Mouse (Mus musculus) neural tube, embryonic 13.5 days (tissue): ENCODE measurements around the gene Sun1. TPM values are rescaled to one million over a fixed set of nuclear protein-coding genes. Genes with fewer than 3 reads are reported as not detected.

Experiments
- ATAC-seq: fragments of 200-750 bp; cut with Nextera tagmentation; 2 replicates; pipeline ENCODE4 v1.8.0; 2017; ENCODE audit warnings: low read depth, mild to moderate bottlenecking, moderate TSS enrichment, moderate library complexity
- H3K27ac ChIP-seq: fragments of 300-500 bp; sonication (generic); replicated peaks from 2 replicates; pipeline ENCODE4 v1.5.1; 2015; ENCODE audit warnings: moderate library complexity, mild to moderate bottlenecking, inconsistent platforms
- H3K27me3 ChIP-seq: fragments of 300-500 bp; sonication (generic); 2 replicates; pipeline ENCODE4 v1.6.1; 2015; ENCODE audit warnings: mild to moderate bottlenecking, inconsistent platforms
- H3K36me3 ChIP-seq: fragments of 300-500 bp; sonication (generic); 2 replicates; pipeline ENCODE4 v1.6.1; 2015; ENCODE audit warnings: mild to moderate bottlenecking, inconsistent platforms
- H3K4me1 ChIP-seq: fragments of 300-500 bp; sonication (generic); replicated peaks from 2 replicates; pipeline ENCODE4 v1.6.1; 2015; ENCODE audit warnings: inconsistent platforms
- H3K4me2 ChIP-seq: fragments of 300-500 bp; sonication (generic); 2 replicates; pipeline ENCODE4 v1.6.1; 2015; ENCODE audit warnings: inconsistent platforms, mild to moderate bottlenecking, moderate library complexity
- H3K4me3 ChIP-seq: fragments of 300-500 bp; sonication (generic); 2 replicates; pipeline ENCODE4 v1.5.1; 2015; ENCODE audit warnings: mild to moderate bottlenecking, inconsistent platforms
- H3K9ac ChIP-seq: fragments of 300-500 bp; sonication (generic); 2 replicates; pipeline ENCODE4 v1.6.1; 2015; ENCODE audit warnings: moderate library complexity, mild to moderate bottlenecking, inconsistent platforms
- H3K9me3 ChIP-seq: fragments of 300-500 bp; sonication (generic); 2 replicates; pipeline ENCODE4 v1.6.1; 2016; ENCODE audit warnings: inconsistent platforms
- WGBS: fragments of 180-500 bp; shearing (Covaris S2); methylation state at CpG from one replicate; pipeline ENCODE4 v1.1.7; 2015; 5-methylcytosine and 5-hydroxymethylcytosine counted together
- polyA plus RNA-seq: library from polyadenylated mRNA; unstranded; fragments of >200 nt; fragmentation: Nextera tagmentation; extraction: Ambion mirVana; gene quantifications from 2 replicates; pipeline ENCODE4 v1.2.1, GENCODE M21; 2015

Sun1 gene
- polyA plus RNA-seq, 1 experiment from 2014 or later = 40.4 TPM

DNA sequence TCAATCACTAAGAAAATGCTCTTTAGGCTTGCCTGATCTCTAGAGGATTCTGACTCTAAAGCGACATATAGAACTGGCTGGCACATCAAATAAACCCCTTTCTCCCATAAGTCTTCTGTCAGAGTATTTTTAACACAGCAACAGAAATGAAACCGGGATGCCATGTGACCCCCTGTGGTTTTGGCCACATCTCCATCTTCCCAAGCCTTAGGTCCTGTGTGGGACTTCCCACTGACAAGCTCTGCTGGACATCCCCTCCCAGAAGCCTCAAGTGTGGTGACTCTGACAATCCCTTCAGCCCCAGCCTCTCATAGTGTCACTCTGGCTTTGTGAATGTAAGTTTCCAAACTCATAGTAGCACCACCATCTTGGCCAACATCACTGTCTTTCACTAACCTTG is 93.7 kb downstream of the Sun1 start:
- no peaks in the 10 kb centered on the region for H3K4me1 ChIP-seq
- no peak overlapping the region for H3K4me2 ChIP-seq
- no peak for ATAC-seq
- H3K4me3 ChIP-seq = no peak overlapping the region
- no peaks in the 10 kb centered on the region for H3K27me3 ChIP-seq
- H3K9ac ChIP-seq = no peak overlapping the region
- no peak overlapping the region for H3K27ac ChIP-seq
- no peaks in the 10 kb centered on the region for H3K9me3 ChIP-seq
- WGBS = 78% methylated on average over 2 of the region's 2 CpGs
- 0 out of 2 replicates have a peak, but pooled peaks cover 4% of the 10 kb centered on the region for H3K36me3 ChIP-seq

DNA sequence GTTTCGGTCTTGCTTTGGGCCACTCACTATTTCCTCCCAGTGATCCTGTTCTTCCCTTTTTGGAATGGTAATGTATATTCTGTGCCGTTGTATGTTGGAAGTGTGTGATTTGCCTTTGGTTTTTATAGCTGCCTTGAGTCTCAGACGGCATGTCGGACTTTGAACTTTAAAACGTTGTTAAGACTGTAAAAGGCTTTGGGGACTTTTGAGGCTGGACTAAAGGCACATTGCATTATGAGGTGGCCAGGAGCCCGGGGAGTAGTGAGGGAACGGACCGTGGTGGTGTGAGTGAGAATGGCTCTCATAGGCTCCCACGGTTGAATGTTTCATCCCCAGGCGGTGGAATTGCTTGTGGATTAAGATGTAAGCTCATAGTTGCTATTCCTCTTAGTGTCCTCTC is 96.7 kb downstream of the Sun1 start:
- WGBS = 90% methylated on average over 10 of the region's 10 CpGs
- Histone ChIP-seq H3K4me3 (no peak overlapping the region), H3K27me3 (no peaks in the 10 kb centered on the region), H3K9me3 (no peaks in the 10 kb centered on the region), H3K4me1 (no peaks in the 10 kb centered on the region), H3K9ac (no peak overlapping the region), H3K36me3 (0 out of 2 replicates have a peak, but pooled peaks cover 4% of the 10 kb centered on the region), H3K27ac (no peak overlapping the region), H3K4me2 (no peak overlapping the region)
- no peak for ATAC-seq

DNA sequence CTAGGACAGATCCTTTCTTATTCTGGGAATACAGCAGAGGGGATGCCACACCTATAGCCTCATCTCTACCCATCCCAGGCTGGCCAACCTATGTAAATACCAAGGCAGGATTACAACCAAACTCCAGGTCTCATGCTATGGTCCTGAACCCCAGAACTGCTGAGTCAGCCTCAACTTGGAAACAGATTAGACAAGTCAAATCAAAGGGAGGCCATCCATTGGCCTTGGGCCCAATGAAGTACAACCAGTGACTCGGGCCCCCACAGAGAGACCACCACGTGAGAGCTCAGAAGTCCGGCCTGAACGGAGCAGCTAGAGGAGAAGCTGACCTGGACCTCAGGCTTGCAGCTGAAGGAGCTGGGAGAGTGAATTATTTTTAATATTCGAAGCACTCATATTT is 97.3 kb downstream of the Sun1 start:
- 77% methylated on average over 5 of the region's 5 CpGs for WGBS
- H3K9me3 ChIP-seq = no peaks in the 10 kb centered on the region
- H3K4me3 ChIP-seq = no peak overlapping the region
- 0 out of 2 replicates have a peak, but pooled peaks cover 4% of the 10 kb centered on the region for H3K36me3 ChIP-seq
- no peak overlapping the region for H3K9ac ChIP-seq
- H3K27ac ChIP-seq = no peak overlapping the region
- no peak for ATAC-seq
- H3K27me3 ChIP-seq = no peaks in the 10 kb centered on the region
- no peak overlapping the region for H3K4me2 ChIP-seq
- H3K4me1 ChIP-seq = no peaks in the 10 kb centered on the region

Other genes with a start within 250 kb of the Sun1 start
- gene Pdgfa, start 203.3 kb upstream of the Sun1 start, polyA plus RNA-seq = 17.6 and 19.5 TPM in 2 replicates
- 183 and 196 TPM in 2 replicates for gene Prkar1b, start 50.6 kb upstream of the Sun1 start, polyA plus RNA-seq
- 4.6 and 4.8 TPM in 2 replicates for gene Dnaaf5, start 50.4 kb upstream of the Sun1 start, polyA plus RNA-seq
- gene Get4, start 51.7 kb downstream of the Sun1 start, polyA plus RNA-seq = 116 and 119 TPM in 2 replicates
- gene Adap1, start 125.0 kb downstream of the Sun1 start, polyA plus RNA-seq = 51.5 and 66.3 TPM in 2 replicates
- gene Cox19, start 150.8 kb downstream of the Sun1 start, polyA plus RNA-seq = 113 and 120 TPM in 2 replicates
- not detected in 2 replicates for gene Cyp2w1, start 152.0 kb downstream of the Sun1 start, polyA plus RNA-seq
- 1.8 and 1.9 TPM in 2 replicates for gene Gpr146, start 177.1 kb downstream of the Sun1 start, polyA plus RNA-seq
- gene C130050O18Rik, start 204.6 kb downstream of the Sun1 start, polyA plus RNA-seq = 0.38 and 0.39 TPM in 2 replicates
- 8.5 and 9.9 TPM in 2 replicates for gene Gper1, start 222.5 kb downstream of the Sun1 start, polyA plus RNA-seq